Mouse (Mus musculus): ENCODE data around the gene Hykk. TPM values are rescaled to one million over a fixed set of nuclear protein-coding genes. Genes with fewer than 3 reads are reported as not detected.

Hykk gene
- polyA plus RNA-seq, 2 experiments = 4.3 to 5.9 TPM

- no peak for TF ChIP-seq POLR2A (IDR thresholded peaks at IDR 0.05; ENCODE audit: borderline replicate concordance, extremely low read depth, insufficient read depth, insufficient read length)
- H3K27ac ChIP-seq (replicated peaks; ENCODE audit: low read depth, low read length) = no peak overlapping the region
- DNase-seq (ENCODE audit: low spot score) = no peak
- H3K4me1 ChIP-seq (ENCODE audit: control insufficient read depth, insufficient read depth, low read length) = 0 out of 2 replicates have a peak, but pooled peaks cover 4% of the 10 kb centered on the region
- WGBS = 62% methylated on average over 7 of the region's 7 CpGs
- no peaks in the 10 kb centered on the region for H3K27me3 ChIP-seq (ENCODE audit: control insufficient read depth, insufficient read depth, low read length)
- H3K9ac ChIP-seq (ENCODE audit: low read depth, low read length, severe bottlenecking) = no peak overlapping the region
- H3K36me3 ChIP-seq (ENCODE audit: control insufficient read depth, insufficient read depth, low read length) = peaks cover 11% of the 10 kb centered on the region
- H3K4me2 ChIP-seq (replicated peaks; ENCODE audit: low read depth, low read length, severe bottlenecking) = no peak overlapping the region
- ATAC-seq (ENCODE audit: low FRiP score, low read depth) = no peak
- H3K4me3 ChIP-seq (replicated peaks; ENCODE audit: low read length) = no peak overlapping the region
- H3K9me3 ChIP-seq (ENCODE audit: control insufficient read depth, low read length) = no peaks in the 10 kb centered on the region
These were observed 1.5 kb upstream of the Hykk start for GRCm38 (mm10) chr9:54915576-54915975.

GRCm38 (mm10) chr9:54916401-54916800 lies 682 bp upstream of the Hykk start:
- no peak for DNase-seq (ENCODE audit: low spot score)
- no peaks in the 10 kb centered on the region for H3K27me3 ChIP-seq (ENCODE audit: control insufficient read depth, insufficient read depth, low read length)
- no peak overlapping the region for H3K27ac ChIP-seq (replicated peaks; ENCODE audit: low read depth, low read length)
- H3K4me1 ChIP-seq (ENCODE audit: control insufficient read depth, insufficient read depth, low read length) = 0 out of 2 replicates have a peak, but pooled peaks cover 4% of the 10 kb centered on the region
- peaks cover 5% of the 10 kb centered on the region for H3K36me3 ChIP-seq (ENCODE audit: control insufficient read depth, insufficient read depth, low read length)
- peak overlapping the region; percentile 61 for H3K4me2 ChIP-seq (replicated peaks; ENCODE audit: low read depth, low read length, severe bottlenecking)
- no peaks in the 10 kb centered on the region for H3K9me3 ChIP-seq (ENCODE audit: control insufficient read depth, low read length)
- no peak for TF ChIP-seq POLR2A (IDR thresholded peaks at IDR 0.05; ENCODE audit: borderline replicate concordance, extremely low read depth, insufficient read depth, insufficient read length)
- no peak overlapping the region for H3K9ac ChIP-seq (ENCODE audit: low read depth, low read length, severe bottlenecking)
- WGBS = 73% methylated on average over 8 of the region's 8 CpGs
- ATAC-seq (ENCODE audit: low FRiP score, low read depth) = no peak
- peak overlapping the region; percentile 56 for H3K4me3 ChIP-seq (replicated peaks; ENCODE audit: low read length)

DNA sequence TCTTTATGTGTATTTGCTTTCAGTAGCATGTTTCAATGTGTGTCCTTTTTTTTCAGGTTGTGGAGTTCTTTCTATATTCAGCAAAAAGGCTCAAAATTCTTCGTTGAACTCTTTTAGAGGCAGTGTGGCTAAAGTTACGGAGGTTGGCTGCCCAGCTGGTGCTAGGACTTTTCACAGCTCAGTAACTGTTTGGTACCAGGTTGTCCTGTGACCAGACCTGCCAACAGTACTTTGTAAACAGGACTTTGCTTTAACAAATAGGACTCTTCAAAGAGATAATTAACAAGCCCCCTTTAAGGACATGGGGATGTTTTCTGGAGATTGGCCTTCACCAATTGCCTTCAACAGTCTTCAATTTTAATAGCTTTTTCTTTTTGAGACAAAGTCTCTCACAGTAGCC lies 1.1 kb downstream of the Hykk start:
- DNase-seq (ENCODE audit: low spot score) = no peak
- Histone ChIP-seq H3K9ac (ENCODE audit: low read depth, low read length, severe bottlenecking) (no peak overlapping the region), H3K36me3 (ENCODE audit: control insufficient read depth, insufficient read depth, low read length) (peaks cover 7% of the 10 kb centered on the region), H3K4me1 (ENCODE audit: control insufficient read depth, insufficient read depth, low read length) (0 out of 2 replicates have a peak, but pooled peaks cover 4% of the 10 kb centered on the region), H3K4me3 (replicated peaks; ENCODE audit: low read length) (no peak overlapping the region), H3K9me3 (ENCODE audit: control insufficient read depth, low read length) (no peaks in the 10 kb centered on the region), H3K27me3 (ENCODE audit: control insufficient read depth, insufficient read depth, low read length) (no peaks in the 10 kb centered on the region), H3K27ac (replicated peaks; ENCODE audit: low read depth, low read length) (no peak overlapping the region), H3K4me2 (replicated peaks; ENCODE audit: low read depth, low read length, severe bottlenecking) (peak overlapping the region; percentile 61; the same call in 1 of the 2 replicates)
- ATAC-seq (ENCODE audit: low FRiP score, low read depth) = no peak
- 69% methylated on average over 2 of the region's 2 CpGs for WGBS
- TF ChIP-seq POLR2A (IDR thresholded peaks at IDR 0.05; ENCODE audit: borderline replicate concordance, extremely low read depth, insufficient read depth, insufficient read length) = no peak

- ATAC-seq (ENCODE audit: low FRiP score, low read depth) (no peak), DNase-seq (ENCODE audit: low spot score) (no peak)
- H3K9ac ChIP-seq (ENCODE audit: low read depth, low read length, severe bottlenecking) = no peak overlapping the region
- H3K4me1 ChIP-seq (ENCODE audit: control insufficient read depth, insufficient read depth, low read length) = 0 out of 2 replicates have a peak, but pooled peaks cover 4% of the 10 kb centered on the region
- H3K36me3 ChIP-seq (ENCODE audit: control insufficient read depth, insufficient read depth, low read length) = peaks cover 7% of the 10 kb centered on the region
- H3K4me2 ChIP-seq (replicated peaks; ENCODE audit: low read depth, low read length, severe bottlenecking) = no peak overlapping the region
- no peak overlapping the region for H3K27ac ChIP-seq (replicated peaks; ENCODE audit: low read depth, low read length)
- no peaks in the 10 kb centered on the region for H3K27me3 ChIP-seq (ENCODE audit: control insufficient read depth, insufficient read depth, low read length)
- TF ChIP-seq POLR2A (IDR thresholded peaks at IDR 0.05; ENCODE audit: borderline replicate concordance, extremely low read depth, insufficient read depth, insufficient read length) = no peak
- H3K9me3 ChIP-seq (ENCODE audit: control insufficient read depth, low read length) = no peaks in the 10 kb centered on the region
- 93% methylated on average over 5 of the region's 5 CpGs for WGBS
- no peak overlapping the region for H3K4me3 ChIP-seq (replicated peaks; ENCODE audit: low read length)
These were observed 1.7 kb downstream of the Hykk start for GRCm38 (mm10) chr9:54918781-54919180.

GRCm38 (mm10) chr9:54919946-54920345 lies 2.9 kb downstream of the Hykk start:
- DNase-seq (ENCODE audit: low spot score) (no peak), ATAC-seq (ENCODE audit: low FRiP score, low read depth) (no peak)
- no peak for TF ChIP-seq POLR2A (IDR thresholded peaks at IDR 0.05; ENCODE audit: borderline replicate concordance, extremely low read depth, insufficient read depth, insufficient read length)
- no peak overlapping the region for H3K27ac ChIP-seq (replicated peaks; ENCODE audit: low read depth, low read length)
- H3K9ac ChIP-seq (ENCODE audit: low read depth, low read length, severe bottlenecking) = no peak overlapping the region
- H3K4me1 ChIP-seq (ENCODE audit: control insufficient read depth, insufficient read depth, low read length) = 0 out of 2 replicates have a peak, but pooled peaks cover 4% of the 10 kb centered on the region
- no peak overlapping the region for H3K4me2 ChIP-seq (replicated peaks; ENCODE audit: low read depth, low read length, severe bottlenecking)
- peaks cover 7% of the 10 kb centered on the region for H3K36me3 ChIP-seq (ENCODE audit: control insufficient read depth, insufficient read depth, low read length)
- H3K4me3 ChIP-seq (replicated peaks; ENCODE audit: low read length) = no peak overlapping the region
- H3K9me3 ChIP-seq (ENCODE audit: control insufficient read depth, low read length) = no peaks in the 10 kb centered on the region
- 55% methylated on average over 4 of the region's 4 CpGs for WGBS
- no peaks in the 10 kb centered on the region for H3K27me3 ChIP-seq (ENCODE audit: control insufficient read depth, insufficient read depth, low read length)

DNA sequence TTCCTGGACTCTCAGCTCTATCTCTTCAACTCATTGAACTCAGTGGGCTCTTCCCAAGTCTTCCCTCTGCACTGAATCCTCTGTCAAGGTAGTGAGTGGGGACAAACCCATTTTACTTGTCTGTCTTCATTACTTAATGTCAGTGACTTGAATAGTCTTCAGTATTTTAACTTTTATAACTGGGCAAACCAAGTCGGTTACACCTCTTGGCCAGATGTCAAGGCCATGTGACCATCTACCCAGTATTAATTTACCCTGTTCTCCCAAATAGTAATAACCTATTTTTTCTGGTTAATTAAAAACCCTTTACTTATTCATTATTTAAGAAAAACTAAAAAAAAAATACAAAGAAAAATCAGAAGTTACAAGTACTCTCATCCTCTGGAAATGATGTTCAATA lies 13.7 kb downstream of the Hykk start:
- no peak overlapping the region for H3K4me3 ChIP-seq (replicated peaks; ENCODE audit: low read length)
- DNase-seq (ENCODE audit: low spot score) (no peak), ATAC-seq (ENCODE audit: low FRiP score, low read depth) (no peak)
- TF ChIP-seq POLR2A (IDR thresholded peaks at IDR 0.05; ENCODE audit: borderline replicate concordance, extremely low read depth, insufficient read depth, insufficient read length) = no peak
- H3K27ac ChIP-seq (replicated peaks; ENCODE audit: low read depth, low read length) = no peak overlapping the region
- H3K27me3 ChIP-seq (ENCODE audit: control insufficient read depth, insufficient read depth, low read length) = no peaks in the 10 kb centered on the region
- WGBS = 87% methylated on average over 1 of the region's 1 CpGs
- no peaks in the 10 kb centered on the region for H3K4me1 ChIP-seq (ENCODE audit: control insufficient read depth, insufficient read depth, low read length)
- H3K4me2 ChIP-seq (replicated peaks; ENCODE audit: low read depth, low read length, severe bottlenecking) = no peak overlapping the region
- no peaks in the 10 kb centered on the region for H3K9me3 ChIP-seq (ENCODE audit: control insufficient read depth, low read length)
- peaks cover 2% of the 10 kb centered on the region; the same call in 1 of the 2 replicates for H3K36me3 ChIP-seq (ENCODE audit: control insufficient read depth, insufficient read depth, low read length)
- H3K9ac ChIP-seq (ENCODE audit: low read depth, low read length, severe bottlenecking) = no peak overlapping the region
